Mouse (Mus musculus) brown adipose tissue, adult 24 weeks (tissue): ENCODE results near the gene Rpl15. TPM values are rescaled to one million over a fixed set of nuclear protein-coding genes. Genes with fewer than 3 reads are reported as not detected.
"Not testable (repeated sequence)": the region's sequence is repeated elsewhere in the genome, so short reads cannot be mapped to it uniquely, and the experiment has no call there.

Experiments
- H3K27ac ChIP-seq: fragments of 200-500 bp; replicated peaks from 2 replicates; pipeline ENCODE4 v1.5.1; 2012; ENCODE audit warnings: low read depth, mild to moderate bottlenecking, low read length
- H3K4me1 ChIP-seq: fragments of 200-500 bp; 2 replicates; pipeline ENCODE4 v1.6.1; 2012; ENCODE audit warnings: low read length, mixed read lengths; ENCODE audit not compliant: control insufficient read depth, insufficient read depth, insufficient read length
- H3K4me3 ChIP-seq: fragments of 200-500 bp; 2 replicates; pipeline ENCODE4 v1.5.1; 2012; ENCODE audit warnings: low read depth, mild to moderate bottlenecking, low read length, moderate library complexity; ENCODE audit not compliant: insufficient read depth
- polyA plus RNA-seq: library from polyadenylated mRNA; stranded (reverse); fragments of >200 nt; gene quantifications from 2 replicates; pipeline ENCODE4 v1.2.4, GENCODE M21; 2012; ENCODE audit not compliant: missing spikeins, insufficient read depth, insufficient read length

The Rpl15 gene
- polyA plus RNA-seq, 1 experiment = 276 TPM

- H3K4me3 ChIP-seq = no peak overlapping the region
- H3K4me1 ChIP-seq = peaks cover 16% of the 10 kb centered on the region
- peak overlapping the region; percentile 50 for H3K27ac ChIP-seq
Observed at GRCm38 (mm10) chr14:18233981-18234960, 36.9 kb downstream of the Rpl15 start.

DNA sequence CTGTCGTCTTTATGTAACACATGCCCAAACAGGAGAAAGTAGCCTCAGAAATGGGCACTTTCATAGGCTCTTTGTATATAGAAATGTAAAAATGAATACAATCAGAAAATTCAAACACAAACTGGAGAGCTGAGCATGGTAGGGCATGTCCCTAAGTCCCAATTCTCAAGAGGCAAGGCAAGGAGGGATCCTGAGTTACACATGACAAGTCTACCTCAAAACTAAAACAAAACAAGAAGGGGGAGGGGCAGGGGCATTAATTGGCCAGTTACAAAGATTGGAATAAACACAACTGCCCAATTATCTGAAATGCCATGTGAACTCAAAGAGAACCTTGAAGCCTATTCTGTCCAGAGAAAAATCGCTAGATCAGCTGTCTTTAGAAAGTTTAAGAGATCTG is 38.1 kb downstream of the Rpl15 start:
- Histone ChIP-seq H3K27ac (no peak overlapping the region), H3K4me3 (no peak overlapping the region), H3K4me1 (peaks cover 16% of the 10 kb centered on the region)

DNA sequence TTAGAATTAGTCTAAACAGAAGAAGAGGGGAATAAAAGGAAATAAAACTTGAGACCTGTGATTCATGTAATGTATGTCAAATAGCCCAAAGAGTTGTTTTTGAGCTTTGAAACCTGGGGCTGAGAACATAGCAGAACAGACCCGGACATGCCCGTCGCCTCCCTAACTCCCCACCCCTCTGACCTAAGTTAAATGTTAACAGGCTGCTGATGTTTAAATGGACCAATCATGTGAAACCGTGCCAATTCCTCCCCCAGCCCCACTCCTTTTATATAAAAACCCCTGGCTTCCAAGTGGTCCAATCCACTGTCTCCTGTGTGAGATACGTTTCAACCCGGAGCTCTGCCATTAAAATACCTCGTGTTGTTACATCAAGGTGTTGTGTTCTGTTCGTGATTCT is 39.3 kb downstream of the Rpl15 start:
- not testable (repeated sequence) for H3K27ac ChIP-seq, H3K4me3 ChIP-seq
- H3K4me1 ChIP-seq = peaks cover 16% of the 10 kb centered on the region

- peaks cover 12% of the 10 kb centered on the region; the same call in 1 of the 2 replicates for H3K4me1 ChIP-seq
- not testable (repeated sequence) for H3K4me3 ChIP-seq, H3K27ac ChIP-seq
Observed at GRCm38 (mm10) chr14:18229751-18230150, 41.4 kb downstream of the Rpl15 start.

DNA sequence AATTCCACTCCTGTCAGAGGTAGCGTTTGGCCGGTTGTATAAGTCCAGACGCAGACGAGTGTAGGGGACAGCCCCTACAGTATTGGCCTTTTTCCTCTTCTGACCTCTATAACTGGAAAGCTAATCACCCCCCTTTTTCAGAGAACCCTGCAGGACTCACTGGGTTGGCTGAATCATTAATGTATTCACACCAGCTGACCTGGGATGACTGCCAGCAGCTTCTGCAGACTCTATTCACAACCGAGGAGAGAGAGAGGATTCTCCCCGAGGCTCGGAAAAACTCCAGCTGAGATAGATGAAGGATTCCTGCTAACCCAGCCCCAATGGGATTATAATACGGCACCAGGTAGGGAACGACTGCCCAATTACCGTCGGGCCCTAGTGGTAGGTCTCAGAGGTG is 45.0 kb downstream of the Rpl15 start:
- H3K27ac ChIP-seq, H3K4me1 ChIP-seq, H3K4me3 ChIP-seq: not testable (repeated sequence)

GRCm38 (mm10) chr14:18225431-18225830 is 45.8 kb downstream of the Rpl15 start:
- not testable (repeated sequence) for H3K27ac ChIP-seq, H3K4me1 ChIP-seq, H3K4me3 ChIP-seq

GRCm38 (mm10) chr14:18221977-18222376 is 49.2 kb downstream of the Rpl15 start:
- no peak overlapping the region for H3K4me3 ChIP-seq
- no peak overlapping the region for H3K27ac ChIP-seq
- peaks cover 2% of the 10 kb centered on the region; the same call in 1 of the 2 replicates for H3K4me1 ChIP-seq

Other genes with a start within 250 kb of the Rpl15 start
- 23.8 and 30.8 TPM in 2 replicates for gene Nr1d2, start 32.3 kb downstream of the Rpl15 start, polyA plus RNA-seq
- gene Nkiras1, start 255 bp downstream of the Rpl15 start, polyA plus RNA-seq = 49.4 and 60.7 TPM in 2 replicates
- gene Ube2e1, start 60.5 kb upstream of the Rpl15 start, polyA plus RNA-seq = 69.1 and 84.2 TPM in 2 replicates